Mouse (Mus musculus): ENCODE measurements around the gene Sytl1. TPM values are rescaled to one million over a fixed set of nuclear protein-coding genes. Genes with fewer than 3 reads are reported as not detected.

The Sytl1 gene
- polyA plus RNA-seq, 1 experiment = 6.0 TPM

DNA sequence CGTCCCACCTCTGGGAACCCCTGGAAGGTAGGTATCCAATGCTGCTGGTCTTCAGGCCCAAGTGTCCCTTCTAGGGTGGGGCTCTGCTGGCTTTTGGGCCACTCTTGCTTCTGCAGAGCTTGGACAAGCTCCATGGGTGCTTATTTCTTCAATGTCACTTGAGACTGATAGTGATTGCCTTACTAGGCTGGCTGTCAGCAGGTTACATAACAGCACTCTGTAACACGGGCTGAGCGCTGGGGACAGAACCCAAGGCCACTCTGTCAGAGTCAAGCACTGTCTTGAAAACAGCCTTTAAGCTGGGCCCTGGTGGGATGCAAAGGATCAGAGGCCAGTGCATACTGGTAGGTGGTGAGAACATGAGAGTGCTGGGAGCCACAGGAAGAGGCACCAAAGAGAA lies 2.4 kb upstream of the Sytl1 start:
- Histone ChIP-seq H3K9me3 (no peaks in the 10 kb centered on the region), H3K36me3 (replicated peaks; ENCODE audit: low read length) (peaks cover 64% of the 10 kb centered on the region), H3K4me1 (peaks cover 61% of the 10 kb centered on the region), H3K4me3 (replicated peaks) (no peak overlapping the region), H3K27me3 (replicated peaks) (peaks cover 13% of the 10 kb centered on the region)
- no peak for TF ChIP-seq GATA1 (IDR thresholded peaks at IDR 0.05; ENCODE audit: borderline replicate concordance, low read length)
- TF ChIP-seq FLI1 (IDR thresholded peaks at IDR 0.05; ENCODE audit: low read length) = no peak

DNA sequence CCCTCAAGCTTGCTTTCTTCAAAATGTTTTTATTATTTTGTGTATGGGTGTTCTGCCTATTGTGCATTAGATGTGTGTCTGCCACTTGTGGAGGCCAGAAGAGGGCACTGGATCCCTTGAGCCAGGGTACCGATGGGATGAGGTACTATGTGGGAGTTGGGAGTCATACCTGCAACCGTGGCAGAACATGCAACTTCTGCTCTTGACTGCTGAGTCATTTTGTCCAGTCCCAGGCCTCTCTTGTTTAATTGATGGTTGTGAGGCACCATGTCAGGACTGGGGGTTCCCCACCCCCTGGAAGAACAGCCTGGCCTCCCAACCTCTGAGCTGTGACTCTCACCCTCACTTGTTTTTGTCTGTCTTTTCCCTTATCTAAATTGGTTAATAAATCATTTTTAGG lies 1.6 kb upstream of the Sytl1 start:
- TF ChIP-seq GATA1 (IDR thresholded peaks at IDR 0.05; ENCODE audit: borderline replicate concordance, low read length) = no peak
- no peak for TF ChIP-seq FLI1 (IDR thresholded peaks at IDR 0.05; ENCODE audit: low read length)
- Histone ChIP-seq H3K4me1 (peaks cover 57% of the 10 kb centered on the region), H3K27me3 (replicated peaks) (peaks cover 19% of the 10 kb centered on the region), H3K4me3 (replicated peaks) (no peak overlapping the region), H3K9me3 (no peaks in the 10 kb centered on the region), H3K36me3 (replicated peaks; ENCODE audit: low read length) (peaks cover 57% of the 10 kb centered on the region)

DNA sequence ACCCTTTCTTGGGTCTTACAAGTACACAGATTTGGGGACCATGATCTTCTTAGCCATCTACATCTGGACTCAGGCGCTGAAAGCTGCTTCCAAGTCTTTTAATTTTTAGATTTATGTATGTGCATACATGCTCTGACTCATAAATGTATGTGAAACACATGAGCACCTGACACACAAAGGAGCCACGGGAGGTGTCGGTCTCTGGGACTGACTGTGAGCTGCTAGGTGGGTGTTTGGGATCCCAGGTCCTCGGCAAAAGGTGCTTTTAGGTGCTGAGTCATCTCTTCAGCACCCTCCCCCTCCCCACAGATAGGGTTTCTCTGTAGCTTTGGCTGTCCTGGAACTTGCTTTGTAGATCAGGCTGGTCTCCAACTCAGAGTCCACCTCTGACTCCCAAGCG lies 843 bp upstream of the Sytl1 start:
- peaks cover 53% of the 10 kb centered on the region for H3K4me1 ChIP-seq
- H3K4me3 ChIP-seq (replicated peaks) = no peak overlapping the region
- TF ChIP-seq FLI1 (IDR thresholded peaks at IDR 0.05; ENCODE audit: low read length) (no peak), GATA1 (IDR thresholded peaks at IDR 0.05; ENCODE audit: borderline replicate concordance, low read length) (no peak)
- peaks cover 49% of the 10 kb centered on the region for H3K36me3 ChIP-seq (replicated peaks; ENCODE audit: low read length)
- H3K27me3 ChIP-seq (replicated peaks) = peaks cover 27% of the 10 kb centered on the region
- H3K9me3 ChIP-seq = no peaks in the 10 kb centered on the region

DNA sequence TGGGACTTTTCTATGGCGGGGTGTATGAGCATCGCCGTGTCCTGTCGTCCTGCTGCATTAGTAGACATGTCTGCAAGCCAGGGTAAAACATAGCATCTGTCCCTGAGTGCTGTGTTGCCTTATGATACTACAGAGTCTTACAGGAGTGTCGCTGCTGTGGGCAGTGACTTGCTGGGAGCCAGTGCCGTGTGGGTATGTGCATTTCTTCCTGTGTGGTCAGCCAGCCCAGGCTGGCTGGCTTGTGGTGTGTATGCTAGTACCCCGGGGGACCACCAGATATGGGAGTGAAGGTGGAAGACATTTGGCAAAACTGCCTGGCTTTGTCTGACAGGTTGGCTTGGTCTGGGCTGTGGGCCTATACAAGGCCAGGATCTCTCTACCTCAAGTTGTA lies 543 bp downstream of the Sytl1 start:
- Histone ChIP-seq H3K36me3 (replicated peaks; ENCODE audit: low read length) (peaks cover 35% of the 10 kb centered on the region), H3K9me3 (no peaks in the 10 kb centered on the region), H3K4me1 (peaks cover 53% of the 10 kb centered on the region), H3K27me3 (replicated peaks) (peaks cover 41% of the 10 kb centered on the region), H3K4me3 (replicated peaks) (peak overlapping the region; percentile 81)
- TF ChIP-seq GATA1 (IDR thresholded peaks at IDR 0.05; ENCODE audit: borderline replicate concordance, low read length) (no peak), FLI1 (IDR thresholded peaks at IDR 0.05; ENCODE audit: low read length) (no peak)

DNA sequence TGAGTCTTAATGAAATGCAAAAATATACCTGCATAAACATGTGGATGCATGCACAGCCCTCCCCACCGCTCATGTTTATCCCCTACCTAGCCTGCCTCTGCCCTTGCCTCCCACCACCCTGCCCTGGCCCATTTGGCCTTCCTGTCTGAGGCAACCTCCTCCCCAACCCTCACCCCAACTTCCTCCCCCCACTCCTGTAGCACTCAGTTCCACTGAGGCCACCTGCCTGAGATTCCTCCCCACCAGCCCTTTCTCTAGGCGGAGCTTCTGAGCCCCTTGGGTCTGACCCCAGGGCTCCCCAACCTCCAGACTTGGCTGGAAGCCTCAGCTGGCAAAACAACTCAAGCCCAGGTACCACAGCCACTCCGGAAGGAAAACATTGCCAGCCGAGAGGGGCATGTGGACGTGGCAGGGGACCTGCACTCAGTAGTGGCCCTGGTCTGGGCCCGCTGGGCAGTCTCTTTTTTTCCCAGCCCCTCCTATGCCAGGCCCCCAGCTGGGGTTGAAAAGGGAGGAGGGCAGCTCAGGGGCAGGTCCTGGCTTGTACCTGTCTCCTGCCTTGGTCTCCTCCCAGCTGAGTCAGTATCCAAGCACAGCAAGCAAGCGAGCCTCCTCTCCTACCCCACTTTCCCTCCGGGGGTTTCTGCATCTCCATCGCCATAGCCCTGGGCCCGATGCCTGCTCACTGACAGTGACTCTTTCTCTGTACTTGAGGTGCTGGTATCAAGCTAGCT lies 1.1 kb downstream of the Sytl1 start:
- Histone ChIP-seq H3K36me3 (replicated peaks; ENCODE audit: low read length) (peaks cover 29% of the 10 kb centered on the region), H3K4me1 (peaks cover 51% of the 10 kb centered on the region), H3K27me3 (replicated peaks) (peaks cover 46% of the 10 kb centered on the region), H3K9me3 (no peaks in the 10 kb centered on the region), H3K4me3 (replicated peaks) (peak overlapping the region; percentile 81)
- no peak for TF ChIP-seq GATA1 (IDR thresholded peaks at IDR 0.05; ENCODE audit: borderline replicate concordance, low read length)
- no peak for TF ChIP-seq FLI1 (IDR thresholded peaks at IDR 0.05; ENCODE audit: low read length)

DNA sequence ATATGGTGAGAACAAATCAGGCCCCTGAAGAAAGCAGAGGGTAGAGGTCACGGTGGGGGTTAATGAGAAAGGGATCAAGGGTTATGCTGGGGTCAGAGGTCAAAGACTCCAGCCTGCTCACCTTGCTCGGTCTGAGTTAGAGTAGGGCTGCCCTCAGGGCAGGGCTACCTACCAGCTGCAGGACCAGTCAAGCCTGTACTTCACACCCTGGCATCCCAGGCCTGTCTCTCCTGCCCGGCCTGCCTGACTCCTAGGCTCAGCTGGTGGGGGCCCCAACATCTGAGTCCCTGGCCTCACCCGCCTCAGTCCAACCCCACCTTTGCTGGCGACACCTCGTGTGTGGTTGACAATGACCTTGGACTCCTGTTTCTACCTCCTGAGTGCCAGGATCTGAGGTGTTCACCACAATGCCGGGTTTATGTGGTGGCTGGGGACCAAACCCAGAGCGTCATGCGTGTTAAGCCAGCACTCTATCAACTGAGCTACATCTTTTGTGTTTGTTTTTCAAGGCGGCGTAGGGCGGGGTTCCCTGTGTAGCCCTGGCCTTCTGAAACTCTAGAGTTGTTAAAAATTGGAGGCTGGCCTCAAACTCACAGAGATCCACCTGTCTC lies 5.0 kb downstream of the Sytl1 start:
- H3K36me3 ChIP-seq (replicated peaks; ENCODE audit: low read length) = peaks cover 3% of the 10 kb centered on the region
- no peaks in the 10 kb centered on the region for H3K9me3 ChIP-seq
- TF ChIP-seq FLI1 (IDR thresholded peaks at IDR 0.05; ENCODE audit: low read length) (no peak), GATA1 (IDR thresholded peaks at IDR 0.05; ENCODE audit: borderline replicate concordance, low read length) (no peak)
- H3K27me3 ChIP-seq (replicated peaks) = peaks cover 84% of the 10 kb centered on the region
- H3K4me1 ChIP-seq = peaks cover 30% of the 10 kb centered on the region
- H3K4me3 ChIP-seq (replicated peaks) = no peak overlapping the region

DNA sequence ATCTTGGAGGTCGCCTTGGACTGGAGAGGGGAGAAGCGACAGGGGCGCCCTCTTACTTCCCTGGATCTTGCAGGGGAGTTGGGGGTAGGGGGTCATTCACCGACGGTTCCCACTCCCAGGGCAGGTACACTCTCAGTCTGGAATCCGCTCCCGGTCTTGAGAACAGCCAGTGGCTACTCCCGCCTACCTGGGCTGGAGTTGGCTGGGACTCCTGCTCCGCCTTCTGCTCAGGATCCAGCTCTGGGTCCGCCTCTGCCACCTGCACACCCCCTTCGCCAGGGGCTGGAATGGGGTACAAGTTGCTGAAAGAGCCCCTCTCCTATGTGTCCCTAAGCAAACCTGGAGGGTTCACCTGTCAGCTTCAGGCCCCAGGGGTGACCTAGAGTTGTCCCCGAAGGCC lies 5.7 kb downstream of the Sytl1 start:
- H3K4me3 ChIP-seq (replicated peaks) = no peak overlapping the region
- TF ChIP-seq GATA1 (IDR thresholded peaks at IDR 0.05; ENCODE audit: borderline replicate concordance, low read length) (no peak), FLI1 (IDR thresholded peaks at IDR 0.05; ENCODE audit: low read length) (no peak)
- peaks cover 91% of the 10 kb centered on the region for H3K27me3 ChIP-seq (replicated peaks)
- peaks cover 9% of the 10 kb centered on the region for H3K36me3 ChIP-seq (replicated peaks; ENCODE audit: low read length)
- no peaks in the 10 kb centered on the region for H3K9me3 ChIP-seq
- peaks cover 23% of the 10 kb centered on the region for H3K4me1 ChIP-seq

DNA sequence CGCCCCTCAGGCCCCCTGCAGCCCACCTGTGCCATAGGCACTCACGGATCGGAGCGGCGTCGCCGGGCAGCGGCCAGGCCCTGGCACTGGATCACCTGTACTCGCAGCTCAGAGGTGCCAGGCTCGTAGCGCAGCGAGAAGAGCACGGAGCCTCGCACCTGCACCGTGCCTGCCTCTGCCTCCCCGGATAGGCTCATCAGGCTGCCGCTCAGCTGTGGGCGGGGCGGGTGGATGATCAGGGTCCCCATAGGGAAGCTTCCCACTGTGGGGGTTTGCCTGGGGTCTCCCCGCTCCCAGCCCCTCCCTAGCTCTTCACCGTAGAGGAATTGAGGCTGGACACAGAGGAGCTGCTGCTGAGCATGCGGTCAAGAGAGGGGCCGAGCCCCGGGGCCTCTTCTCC lies 6.1 kb downstream of the Sytl1 start:
- H3K4me1 ChIP-seq = peaks cover 19% of the 10 kb centered on the region
- peaks cover 9% of the 10 kb centered on the region for H3K36me3 ChIP-seq (replicated peaks; ENCODE audit: low read length)
- TF ChIP-seq FLI1 (IDR thresholded peaks at IDR 0.05; ENCODE audit: low read length) (no peak), GATA1 (IDR thresholded peaks at IDR 0.05; ENCODE audit: borderline replicate concordance, low read length) (no peak)
- H3K4me3 ChIP-seq (replicated peaks) = no peak overlapping the region
- no peaks in the 10 kb centered on the region for H3K9me3 ChIP-seq
- peaks cover 95% of the 10 kb centered on the region for H3K27me3 ChIP-seq (replicated peaks)

DNA sequence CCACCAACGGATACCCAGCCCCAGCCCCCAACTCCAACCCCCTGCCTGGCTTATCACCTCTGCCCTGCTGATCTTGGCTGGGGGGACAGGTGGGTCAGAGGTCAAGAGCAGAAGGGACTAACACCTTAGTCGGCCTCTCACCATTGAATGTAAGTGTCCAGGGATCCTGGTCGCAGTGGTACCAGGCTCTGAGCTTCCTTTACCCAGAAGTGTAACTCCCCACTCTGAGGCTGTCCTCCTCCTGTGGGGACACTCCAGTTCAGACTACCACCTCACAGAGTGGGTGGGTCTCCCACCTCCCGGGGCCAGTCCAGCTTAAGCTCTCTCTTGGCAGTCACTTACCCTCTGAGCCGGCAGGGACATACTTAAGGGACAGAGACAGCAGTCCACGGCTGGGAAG lies 7.5 kb downstream of the Sytl1 start:
- Histone ChIP-seq H3K36me3 (replicated peaks; ENCODE audit: low read length) (peaks cover 9% of the 10 kb centered on the region), H3K9me3 (no peaks in the 10 kb centered on the region), H3K4me1 (peaks cover 14% of the 10 kb centered on the region), H3K4me3 (replicated peaks) (no peak overlapping the region), H3K27me3 (replicated peaks) (peaks cover 97% of the 10 kb centered on the region)
- TF ChIP-seq FLI1 (IDR thresholded peaks at IDR 0.05; ENCODE audit: low read length) (no peak), GATA1 (IDR thresholded peaks at IDR 0.05; ENCODE audit: borderline replicate concordance, low read length) (no peak)

DNA sequence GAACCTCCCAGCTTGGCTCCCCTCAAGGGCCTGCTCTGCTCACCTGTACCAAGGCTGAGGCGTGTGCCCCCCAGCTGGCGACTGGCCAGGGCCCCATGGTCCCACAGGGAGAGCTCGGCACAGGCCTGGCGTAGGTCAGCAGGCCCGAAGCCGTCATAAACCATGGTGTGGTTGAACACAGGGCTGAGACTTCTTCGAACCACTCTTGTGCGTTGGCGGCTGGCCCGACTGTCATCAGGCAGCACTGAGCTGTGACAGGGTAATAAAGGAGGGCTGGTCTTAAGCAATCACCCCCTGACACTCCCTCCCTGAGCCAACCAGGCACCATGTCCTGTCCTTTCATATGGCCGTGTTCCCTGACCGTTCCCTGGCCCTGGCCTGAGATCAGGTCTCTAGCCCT lies 9.5 kb downstream of the Sytl1 start:
- Histone ChIP-seq H3K36me3 (replicated peaks; ENCODE audit: low read length) (peaks cover 9% of the 10 kb centered on the region), H3K4me3 (replicated peaks) (no peak overlapping the region), H3K4me1 (peaks cover 17% of the 10 kb centered on the region), H3K9me3 (peaks cover 5% of the 10 kb centered on the region; the same call in 1 of the 2 replicates), H3K27me3 (replicated peaks) (peaks cover 96% of the 10 kb centered on the region)
- no peak for TF ChIP-seq FLI1 (IDR thresholded peaks at IDR 0.05; ENCODE audit: low read length)
- TF ChIP-seq GATA1 (IDR thresholded peaks at IDR 0.05; ENCODE audit: borderline replicate concordance, low read length) = no peak
